Mouse (Mus musculus) WW6 (cell line): ENCODE measurements around the gene Commd1.
A peak's percentile ranks its signal among the peaks of the same experiment; 100 is the strongest.

Experiments used
- DNase-seq: peaks from one replicate; pipeline ENCODE4 v3.0.0-alpha.2; 2013; ENCODE audit warnings: low read depth, low spot score

Commd1 gene

DNA sequence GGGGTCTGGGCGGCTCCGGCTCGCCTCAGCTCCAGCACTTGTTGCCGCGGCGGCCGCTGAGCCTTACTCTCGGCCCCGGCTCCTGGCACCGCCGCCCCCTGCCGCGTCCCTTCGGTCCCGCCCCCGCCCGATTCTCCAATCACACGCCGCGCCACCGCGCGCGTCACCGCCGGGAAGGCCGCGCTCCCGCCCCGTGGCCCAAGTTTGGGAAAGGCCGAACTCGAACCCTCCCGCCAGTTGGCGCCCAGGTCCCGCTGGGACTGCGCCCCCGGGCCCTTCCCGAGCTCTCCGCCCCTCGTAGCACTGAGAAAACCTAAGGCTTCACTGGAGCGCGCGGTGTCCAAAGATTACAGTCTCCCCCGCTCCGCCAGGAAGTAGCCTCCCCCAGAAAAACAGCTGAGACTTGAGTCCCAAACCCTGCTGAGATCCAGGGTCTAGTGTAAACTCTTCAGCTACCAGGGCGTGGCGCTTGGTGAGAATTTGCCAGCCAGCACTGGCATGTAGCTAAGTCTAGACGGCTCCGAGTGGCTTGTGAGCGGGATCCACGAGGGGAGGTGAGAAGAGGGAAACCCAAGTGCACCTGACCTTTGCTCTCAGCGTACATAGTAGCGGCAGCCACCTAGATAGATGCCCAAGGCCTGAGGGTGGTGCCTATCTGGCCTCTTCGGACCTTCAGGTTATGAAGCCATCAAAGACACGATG is 122.4 kb downstream of the Commd1 start:
- peak; percentile 91 for DNase-seq

DNA sequence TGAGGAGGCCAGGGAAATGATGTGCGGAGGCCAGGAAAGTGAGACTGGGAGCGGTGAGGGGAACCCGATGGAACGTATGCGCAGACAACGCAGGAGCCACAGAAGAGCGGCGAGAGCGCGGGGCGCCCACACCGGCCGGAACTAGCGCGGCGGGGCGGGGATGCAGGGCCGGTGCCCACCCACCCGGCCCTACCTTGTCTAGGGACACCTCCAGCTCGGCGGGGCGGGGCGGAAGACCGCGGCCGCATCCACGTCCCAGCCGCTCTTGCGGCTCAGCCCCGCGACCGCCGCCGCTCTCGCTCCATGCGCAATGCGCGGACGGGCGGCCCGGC is 122.9 kb downstream of the Commd1 start:
- DNase-seq: peak; percentile 47

DNA sequence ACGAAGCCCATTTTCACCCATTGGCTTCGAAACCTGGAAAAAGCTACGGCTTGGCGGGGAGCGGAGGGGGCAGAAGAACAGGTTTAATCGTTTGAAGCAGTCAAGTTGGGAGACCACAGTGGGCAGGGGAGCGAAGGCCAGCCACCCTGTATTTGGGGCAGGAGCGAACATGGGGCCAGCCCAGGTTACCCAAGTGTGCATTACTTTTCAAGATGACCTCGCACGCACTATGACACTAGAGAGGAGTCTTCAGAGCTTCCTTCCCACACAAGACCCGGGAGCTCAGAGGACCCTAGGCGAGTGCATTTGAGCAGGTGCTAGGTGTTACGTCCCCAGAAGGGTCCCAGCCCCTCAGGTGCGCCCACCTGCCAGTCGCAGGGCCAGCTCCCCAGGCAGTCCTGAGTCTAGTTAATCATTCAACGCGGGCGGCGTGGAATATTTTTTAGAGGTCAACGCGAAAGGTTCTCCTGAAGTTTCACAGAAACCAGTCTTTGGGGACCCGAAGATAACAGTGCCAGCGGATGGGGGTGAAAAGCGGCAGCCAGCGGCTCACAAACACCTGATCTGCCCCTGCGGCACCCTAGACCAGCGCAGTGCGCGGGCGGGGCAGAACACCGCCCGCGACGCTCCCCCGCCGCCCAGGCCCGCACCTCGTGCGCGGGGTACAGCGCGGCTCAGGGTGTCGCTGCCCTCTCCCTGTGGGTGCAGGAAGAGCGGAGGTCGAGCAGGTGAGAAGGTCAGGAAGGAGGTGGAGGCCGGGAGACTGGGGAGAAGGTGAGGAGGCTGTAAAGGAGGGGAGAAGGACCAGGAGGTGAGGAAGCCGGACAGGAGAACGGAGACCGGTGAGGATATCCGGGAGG is 123.5 kb downstream of the Commd1 start:
- no peak for DNase-seq

DNA sequence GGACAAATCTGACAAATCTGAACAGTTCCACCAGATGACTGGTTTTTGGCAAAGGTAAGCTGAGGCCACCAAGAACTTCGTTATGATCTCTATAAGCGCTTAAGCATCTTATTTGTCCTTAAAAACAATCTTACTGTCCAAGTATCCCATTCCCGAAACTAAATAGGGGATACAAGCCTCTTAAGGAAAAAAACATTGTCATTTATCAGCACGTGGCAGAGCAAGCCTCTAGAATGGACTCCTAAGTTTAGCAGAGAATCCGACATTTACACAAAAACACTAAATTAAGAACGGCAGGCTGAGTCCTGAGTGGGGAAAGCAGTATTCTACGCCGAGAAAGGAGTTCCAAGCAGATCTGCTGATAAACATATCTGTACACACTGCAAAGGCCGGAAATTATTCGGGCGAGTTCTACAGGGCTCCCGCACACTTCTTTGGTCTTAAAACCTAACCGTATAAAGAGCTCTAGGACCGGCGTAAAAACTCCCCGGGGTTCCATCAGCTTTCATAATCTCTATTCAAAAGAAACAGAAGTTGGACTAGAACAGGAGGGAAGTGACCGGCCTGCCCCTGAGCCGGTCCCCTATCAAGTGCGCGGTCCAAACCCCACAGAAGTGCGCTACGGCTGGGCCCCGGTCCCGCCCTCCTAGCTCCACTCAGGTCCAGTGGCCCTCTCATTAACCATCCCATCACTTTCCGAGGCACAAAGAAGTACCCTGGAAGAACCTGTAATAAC is 124.3 kb downstream of the Commd1 start:
- DNase-seq: no peak

DNA sequence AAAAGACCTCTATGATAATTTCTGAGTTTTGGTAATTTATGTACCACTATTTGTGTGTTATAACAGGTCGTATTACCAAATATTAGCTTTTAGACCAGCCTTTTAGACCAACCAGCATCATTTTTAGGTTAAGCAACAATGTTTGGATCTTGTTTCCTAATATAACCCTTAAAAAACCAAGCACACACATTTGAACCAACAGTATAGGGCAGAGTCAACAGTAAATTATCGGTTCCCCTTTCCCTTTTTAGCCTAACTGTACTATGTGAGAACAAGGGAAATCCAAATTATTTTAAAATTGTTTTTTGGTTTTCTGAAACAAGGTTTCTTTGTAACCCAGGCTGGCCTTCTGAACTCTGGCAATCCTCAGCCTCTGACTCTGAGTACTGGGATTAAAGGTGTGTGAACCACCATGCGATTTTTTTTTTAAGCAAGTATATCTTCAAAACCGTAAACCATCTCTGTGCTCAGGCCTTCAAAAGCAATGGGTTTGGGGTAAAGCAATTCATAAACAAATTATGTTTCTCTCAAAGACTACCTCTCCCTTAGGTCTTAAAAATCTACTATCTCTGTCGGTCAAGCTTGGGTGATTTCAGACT is 125.0 kb downstream of the Commd1 start:
- DNase-seq: no peak

DNA sequence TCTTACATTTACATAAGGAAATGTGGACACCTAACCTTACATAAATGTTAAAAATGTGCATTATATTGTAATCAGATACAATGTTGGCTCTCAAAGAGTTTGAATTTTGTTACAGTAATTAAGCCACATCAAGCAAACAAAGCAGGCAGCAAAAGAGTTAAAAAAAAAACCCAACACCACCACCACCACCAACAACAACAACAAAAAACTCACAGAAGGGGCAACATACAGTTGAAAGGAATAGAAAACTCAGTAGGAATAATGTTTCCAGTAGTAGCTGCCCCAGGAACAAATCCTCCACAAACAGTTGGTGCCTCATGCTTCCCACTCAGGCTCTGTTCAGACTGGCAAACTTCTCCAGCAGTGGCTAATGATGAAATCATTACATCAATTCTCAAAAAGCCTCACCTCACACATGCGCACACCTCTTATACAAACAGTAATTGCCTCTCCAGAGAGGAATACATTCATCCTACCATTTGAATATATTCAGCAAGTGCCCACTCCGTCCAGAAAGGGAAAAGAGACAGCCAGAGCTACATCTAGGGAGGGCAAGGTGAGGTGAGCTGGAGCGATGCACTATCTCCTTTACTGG is 125.7 kb downstream of the Commd1 start:
- DNase-seq: no peak

DNA sequence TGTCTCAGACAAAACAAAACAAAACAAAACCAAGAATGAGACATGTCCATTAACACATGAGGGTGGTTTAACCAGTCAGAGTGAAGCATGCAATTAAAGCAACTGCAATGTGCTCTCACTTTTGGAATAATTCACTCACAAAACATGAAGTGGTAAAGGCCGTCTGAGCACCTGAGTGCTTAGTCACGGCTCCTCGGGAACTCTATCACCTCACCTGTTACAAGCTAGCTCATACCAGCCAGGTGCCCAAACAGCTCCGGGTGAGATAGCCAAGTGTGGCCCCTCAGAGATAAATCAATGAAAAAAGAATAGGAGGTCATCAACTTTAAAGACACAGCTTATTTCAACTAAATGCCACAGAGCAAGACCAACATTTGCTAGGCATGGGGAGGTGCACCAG is 127.6 kb downstream of the Commd1 start:
- DNase-seq: no peak

DNA sequence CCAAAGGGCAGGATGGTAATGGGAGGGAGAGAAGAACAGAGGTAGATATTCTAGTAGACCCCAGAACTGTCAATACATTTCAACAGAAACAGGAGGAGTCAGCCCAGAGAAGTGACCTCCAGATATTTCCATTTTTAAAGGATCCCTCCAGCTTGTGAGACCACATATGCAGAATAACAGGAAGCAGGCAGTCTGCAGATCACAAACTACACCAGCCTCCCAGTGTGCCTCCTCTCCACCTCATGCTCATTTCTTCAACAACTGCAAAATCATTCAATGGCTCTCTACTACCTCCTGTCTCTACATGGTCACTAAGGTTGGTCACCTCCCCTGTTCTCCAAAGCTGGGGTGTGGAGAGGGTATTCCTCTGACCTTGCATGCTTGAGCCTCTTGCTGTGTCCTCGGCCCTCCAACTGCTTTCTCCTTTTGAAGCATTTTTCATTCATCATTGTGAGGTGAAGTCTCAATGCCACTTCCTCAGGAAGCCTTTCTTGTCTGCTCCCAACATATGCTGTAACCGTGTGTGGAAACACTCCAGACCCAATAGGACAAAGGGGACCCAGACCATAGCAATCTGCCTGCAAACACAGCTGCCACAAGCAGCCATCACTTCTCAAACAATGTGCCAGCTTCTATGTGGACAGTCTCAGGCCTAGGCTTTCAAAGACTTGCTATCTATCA is 128.6 kb downstream of the Commd1 start:
- DNase-seq: no peak

DNA sequence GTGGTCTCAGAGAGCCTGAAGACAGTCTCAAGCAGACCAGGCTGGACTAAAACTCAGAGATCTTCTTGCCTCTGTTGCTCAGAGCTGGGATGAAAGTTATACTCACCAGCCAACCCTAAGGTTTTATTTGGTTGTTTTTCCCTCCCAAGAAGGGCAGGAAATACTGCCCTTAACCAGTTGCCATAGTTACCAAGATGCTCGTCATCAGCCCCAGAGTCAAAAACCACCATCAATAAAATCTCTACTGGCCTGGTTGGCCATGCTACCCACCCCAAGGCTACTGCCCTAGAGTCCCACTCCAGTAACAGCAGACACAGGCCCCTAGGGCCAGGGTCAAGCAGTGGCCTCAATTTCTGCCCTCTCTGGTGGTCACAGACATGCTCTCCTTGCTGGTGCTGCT is 129.7 kb downstream of the Commd1 start:
- no peak for DNase-seq

DNA sequence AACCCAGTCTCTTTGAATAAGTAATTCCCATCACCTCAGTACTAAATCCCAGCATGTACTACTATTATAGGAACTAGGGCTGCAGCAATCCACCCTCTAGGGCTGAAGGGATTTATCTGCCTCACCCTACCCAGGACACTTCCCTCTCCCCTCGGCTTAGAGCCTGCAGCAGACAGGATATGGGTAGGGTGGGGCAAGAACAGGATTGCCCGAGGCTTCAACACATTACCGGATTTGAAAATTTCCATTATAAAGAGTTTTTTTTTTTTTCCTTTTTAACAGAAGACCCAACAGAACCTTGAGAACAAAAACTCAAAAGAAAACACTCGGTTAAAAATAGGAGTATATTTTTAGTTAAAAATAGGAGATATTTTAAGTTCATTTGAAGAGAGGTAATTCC is 130.8 kb downstream of the Commd1 start:
- DNase-seq: peak; percentile 54

DNA sequence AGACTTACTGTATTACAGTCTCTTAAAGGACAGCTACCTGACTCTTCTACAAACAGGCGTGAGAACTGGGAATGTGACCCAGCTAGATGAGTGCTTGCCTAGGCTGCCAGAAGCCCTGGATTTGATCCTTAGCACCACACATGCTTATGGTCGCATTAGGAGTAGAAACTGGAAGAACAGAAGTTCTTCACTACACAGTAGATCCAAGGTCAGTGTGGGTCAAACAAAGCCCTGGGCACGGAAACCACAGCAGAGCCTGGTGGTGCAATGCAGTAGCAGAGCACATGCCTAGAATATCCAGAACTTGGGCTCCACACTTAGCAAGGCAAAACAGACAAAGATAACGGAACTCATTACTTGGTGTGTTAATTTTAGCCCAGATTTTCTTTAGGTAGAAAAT is 132.1 kb downstream of the Commd1 start:
- no peak for DNase-seq

DNA sequence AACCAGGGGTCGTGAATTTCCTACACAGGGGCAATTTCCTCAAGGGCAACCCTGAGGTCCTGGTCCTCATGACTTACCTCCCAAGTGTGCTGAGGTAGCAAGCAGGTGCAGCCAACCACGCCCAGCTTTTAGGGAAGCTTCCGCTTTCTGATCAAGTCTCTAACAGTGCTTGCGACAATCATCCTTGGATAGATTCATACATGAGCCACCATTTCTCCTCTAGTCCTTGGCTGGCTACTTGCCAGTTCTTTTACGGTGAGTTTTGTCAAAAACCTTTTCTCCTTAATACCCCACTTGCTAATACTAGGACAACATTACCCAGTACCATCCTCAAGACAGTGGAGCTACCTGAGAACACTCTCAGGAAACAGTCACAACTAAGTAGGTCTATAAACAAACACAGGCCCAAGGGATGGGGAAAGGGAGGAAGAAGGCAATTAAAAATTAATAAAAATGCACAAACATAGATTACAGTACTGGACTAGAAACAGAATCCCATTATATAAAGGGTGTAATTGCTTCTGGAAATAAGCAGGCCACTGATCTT is 133.5 kb downstream of the Commd1 start:
- no peak for DNase-seq

DNA sequence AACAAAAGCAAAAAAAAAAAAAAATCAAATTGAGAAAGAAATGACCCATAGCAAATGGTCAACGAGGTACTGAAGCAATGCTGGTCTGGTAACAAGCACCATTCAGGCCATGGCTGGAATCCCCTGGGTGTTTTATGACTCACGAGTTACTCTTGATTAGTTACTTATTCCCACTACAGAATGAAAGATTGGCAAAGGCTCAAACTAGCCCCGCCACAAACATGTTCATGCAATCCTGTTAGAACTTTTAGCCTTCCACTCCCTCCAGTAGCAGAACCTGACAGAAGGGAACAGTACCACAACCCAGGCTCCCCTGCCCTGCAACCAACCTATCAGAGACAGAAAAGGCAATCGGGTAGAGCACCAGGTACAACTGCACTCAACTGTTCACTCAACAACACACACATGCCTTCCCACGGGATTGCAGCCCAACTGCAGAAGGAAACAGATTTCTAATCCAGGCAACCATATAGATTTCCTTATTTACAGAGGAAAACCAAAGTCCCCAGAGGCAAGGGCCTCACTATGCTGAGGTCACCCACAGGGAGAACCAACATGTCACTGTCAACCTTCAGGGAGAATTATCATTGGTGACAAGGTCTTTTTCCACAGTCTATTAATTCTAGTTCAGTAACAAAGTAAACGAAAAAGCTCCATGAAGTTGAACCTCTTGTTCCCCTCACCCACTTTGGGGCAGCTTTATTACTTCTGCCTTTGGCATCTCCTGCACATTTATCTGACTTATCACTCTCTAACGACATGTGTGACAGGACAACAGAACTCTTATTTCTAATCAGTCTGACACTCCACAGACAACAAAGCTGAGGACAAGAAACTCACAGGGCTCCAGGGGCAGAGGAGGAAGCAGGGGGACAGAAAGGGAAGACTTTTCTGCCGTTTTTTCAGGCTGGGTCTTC is 134.2 kb downstream of the Commd1 start:
- no peak for DNase-seq

DNA sequence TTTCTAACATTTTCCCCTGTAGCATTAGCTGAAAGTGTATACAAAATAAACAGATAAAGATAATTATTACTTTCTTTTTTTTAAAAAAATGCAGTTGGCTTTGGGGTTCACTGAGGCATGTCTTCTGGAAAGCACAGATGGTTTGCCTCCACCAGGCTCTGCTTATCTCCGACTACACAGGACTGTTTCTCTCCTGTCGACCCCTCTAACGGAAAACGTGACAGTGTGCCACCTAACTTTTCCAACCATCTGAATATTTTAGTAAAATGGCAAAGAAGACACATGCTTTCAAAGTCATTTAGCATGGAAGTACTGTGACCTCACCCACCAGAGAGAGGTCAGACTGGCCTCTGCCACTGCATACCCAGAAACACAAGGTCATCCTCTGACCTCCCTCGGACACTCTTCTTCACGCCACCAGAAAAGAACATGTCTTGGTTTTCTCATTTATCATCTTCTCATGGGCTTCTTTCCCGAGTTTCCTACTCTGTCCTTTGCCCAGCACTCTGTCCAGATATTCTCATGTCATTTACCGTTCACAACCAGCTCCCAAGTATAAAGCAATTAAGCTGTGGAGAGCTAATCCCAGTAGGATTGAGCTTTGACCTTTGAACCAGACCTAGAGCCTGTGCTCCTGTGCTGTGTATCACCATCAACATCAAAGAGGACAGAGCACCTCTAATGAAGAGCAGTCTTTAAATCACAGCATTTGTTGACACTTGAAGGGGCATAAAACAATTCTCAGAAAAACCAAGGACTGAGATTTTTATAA is 135.0 kb downstream of the Commd1 start:
- no peak for DNase-seq
